Mouse (Mus musculus) E14TG2a.4 (cell line): ENCODE results near the gene Dnajc10.

ENCODE experiments used
- CTCF ChIP-seq: conservative IDR thresholded peaks from 2 replicates; pipeline ENCODE4 v1.5.1; 2014; ENCODE audit warnings: low read length
- POU5F1 ChIP-seq: IDR thresholded peaks from 2 replicates; pipeline ENCODE4 v1.6.1; 2014; ENCODE audit warnings: low read length, borderline replicate concordance

- TF ChIP-seq CTCF (no peak), POU5F1 (no peak)
These were observed 80.8 kb downstream of the Dnajc10 start for GRCm38 (mm10) chr2:80396057-80396456.
